Mouse (Mus musculus) thymus, postnatal 36 days (tissue): ENCODE measurements around the gene Ankrd13b.

Experiments used
- DNase-seq, 2 experiments: peaks; one replicate each; pipeline ENCODE4 v3.0.0; 2022; ENCODE audit warnings: mixed read lengths in 2 of 2

Ankrd13b gene

DNA sequence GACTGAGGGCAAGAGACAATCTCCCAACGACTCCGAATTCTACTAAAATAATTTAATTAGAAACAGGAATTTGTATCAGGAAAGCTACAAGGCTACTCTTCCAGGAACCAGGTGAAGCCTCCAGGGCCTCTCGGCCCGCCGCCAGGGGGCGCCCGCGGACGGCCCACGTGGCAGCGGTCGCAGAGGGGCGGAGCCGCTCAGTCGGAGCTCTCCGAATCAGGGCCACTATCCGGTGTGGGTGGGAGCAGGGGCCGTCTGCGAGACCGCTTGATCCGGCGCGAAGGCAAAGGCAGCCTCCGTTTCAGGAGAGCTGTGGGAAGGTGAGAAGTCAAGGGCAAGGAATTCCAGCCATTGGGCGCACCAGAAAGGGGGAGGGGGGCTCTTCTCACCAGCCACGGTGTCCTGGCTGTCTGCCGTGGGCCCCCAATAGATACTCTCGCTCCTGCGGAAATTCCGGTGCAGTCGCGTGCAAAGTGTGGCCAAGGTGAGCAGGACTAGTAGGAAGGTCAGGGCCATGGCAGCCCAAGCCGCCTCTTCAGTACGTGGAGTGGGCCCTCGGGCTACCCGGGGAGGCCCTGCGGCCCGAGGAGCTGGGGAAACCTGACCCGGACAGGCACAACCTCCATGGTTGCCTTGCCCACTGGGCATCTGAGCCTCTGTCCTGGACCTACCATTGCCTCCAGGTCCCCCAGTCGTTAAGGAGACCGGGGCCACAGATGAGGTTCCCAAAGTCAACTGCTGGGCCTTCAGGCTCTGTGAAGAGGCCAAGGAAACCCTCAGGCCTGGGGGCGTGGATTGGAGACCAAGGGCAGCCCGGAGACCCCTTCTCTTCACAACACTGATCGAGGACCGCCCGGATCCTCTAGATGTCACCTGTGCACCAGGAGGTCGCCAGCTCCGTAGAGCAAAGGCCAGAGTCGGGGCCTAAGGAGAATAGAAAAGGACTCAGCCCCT is 18.9 kb upstream of the Ankrd13b start:
- DNase-seq: peak; percentile 86 to 89

DNA sequence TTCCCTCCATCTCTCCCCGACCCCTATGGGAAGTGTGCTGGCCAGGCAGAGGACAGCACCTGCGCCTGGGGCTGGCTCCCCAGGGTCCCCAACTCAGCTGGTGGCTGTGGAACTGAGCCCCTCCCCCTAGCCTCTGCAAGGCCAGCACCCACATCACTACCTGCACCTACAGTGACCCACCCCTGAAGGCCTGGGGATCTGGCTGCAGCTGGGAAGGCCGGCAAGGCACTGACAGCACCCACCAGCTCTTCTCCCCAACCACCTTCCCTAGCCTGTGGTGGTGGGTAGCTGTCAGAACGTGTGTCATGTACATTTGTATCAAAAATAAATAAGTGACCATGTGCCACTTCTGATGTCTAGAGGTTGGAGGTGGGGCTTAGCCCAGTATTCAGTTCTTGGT is 17.9 kb upstream of the Ankrd13b start:
- DNase-seq: no peak

DNA sequence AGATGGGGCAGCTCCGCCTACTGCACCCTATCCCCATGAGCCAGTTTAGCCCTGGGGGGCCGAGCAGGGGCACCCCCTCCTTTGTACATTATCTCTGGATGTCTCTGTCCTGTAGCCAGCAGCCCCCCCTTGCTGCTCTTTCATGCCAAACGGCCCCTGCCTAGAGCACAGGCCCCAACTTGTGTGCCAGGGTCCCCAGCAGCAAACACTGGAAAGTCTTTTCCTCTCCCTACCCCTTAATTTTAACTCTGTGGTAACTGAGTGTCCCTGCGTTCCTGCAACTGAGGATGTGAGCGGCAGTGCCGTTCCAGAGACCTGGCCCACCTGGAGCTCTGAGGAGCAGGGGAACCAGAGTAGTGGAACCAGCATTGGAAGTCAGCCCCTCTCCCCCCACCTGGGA is 17.5 kb upstream of the Ankrd13b start:
- DNase-seq: peak in 1 of 2 experiments; percentile 17

DNA sequence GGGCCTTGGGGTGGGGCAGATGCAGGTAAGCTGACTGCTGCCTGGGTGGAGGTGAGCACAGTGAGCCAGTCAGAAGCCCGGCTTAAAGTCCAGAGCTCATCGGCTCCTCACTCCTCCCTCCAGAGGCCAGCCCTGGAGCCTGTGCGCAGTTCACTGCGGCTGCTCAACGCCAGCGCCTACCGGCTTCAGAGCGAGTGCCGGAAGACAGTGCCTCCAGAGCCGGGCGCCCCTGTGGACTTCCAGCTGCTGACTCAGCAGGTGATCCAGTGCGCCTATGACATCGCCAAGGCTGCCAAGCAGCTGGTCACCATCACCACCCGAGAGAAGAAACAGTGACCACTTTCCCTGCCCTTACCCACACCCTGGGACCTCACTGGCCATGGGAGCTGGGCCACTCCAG is 16.8 kb upstream of the Ankrd13b start:
- peak in 1 of 2 experiments; percentile 27 for DNase-seq

DNA sequence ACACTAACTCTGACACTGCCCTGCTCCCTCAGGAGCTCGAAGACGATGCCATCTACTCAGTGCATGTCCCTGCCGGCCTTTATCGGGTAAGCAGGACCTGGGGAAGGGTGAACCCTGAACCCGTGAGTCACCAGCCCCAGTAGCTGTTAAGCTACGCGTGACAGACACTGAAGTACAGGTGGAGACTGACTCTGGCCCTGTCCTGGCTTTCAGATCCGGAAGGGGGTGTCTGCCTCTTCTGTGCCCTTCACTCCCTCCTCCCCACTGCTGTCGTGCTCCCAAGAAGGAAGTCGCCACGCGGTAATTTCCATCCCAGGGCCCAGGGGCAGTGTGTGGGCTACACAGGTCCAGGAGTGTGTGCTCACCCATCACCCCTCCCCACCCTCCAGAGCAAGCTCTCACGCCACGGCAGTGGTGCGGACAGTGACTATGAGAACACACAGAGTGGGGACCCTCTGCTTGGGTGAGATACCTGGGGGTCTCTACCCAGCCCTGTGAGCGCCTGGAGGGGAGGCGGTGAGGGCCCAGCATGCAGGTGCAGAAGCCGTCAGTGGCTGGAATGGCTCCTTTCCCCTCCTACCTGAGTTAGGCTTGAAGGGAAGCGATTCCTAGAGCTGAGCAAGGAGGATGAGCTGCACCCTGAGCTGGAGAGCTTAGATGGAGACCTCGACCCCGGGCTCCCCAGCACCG is 16.0 kb upstream of the Ankrd13b start:
- peak in 1 of 2 experiments; percentile 20 for DNase-seq

DNA sequence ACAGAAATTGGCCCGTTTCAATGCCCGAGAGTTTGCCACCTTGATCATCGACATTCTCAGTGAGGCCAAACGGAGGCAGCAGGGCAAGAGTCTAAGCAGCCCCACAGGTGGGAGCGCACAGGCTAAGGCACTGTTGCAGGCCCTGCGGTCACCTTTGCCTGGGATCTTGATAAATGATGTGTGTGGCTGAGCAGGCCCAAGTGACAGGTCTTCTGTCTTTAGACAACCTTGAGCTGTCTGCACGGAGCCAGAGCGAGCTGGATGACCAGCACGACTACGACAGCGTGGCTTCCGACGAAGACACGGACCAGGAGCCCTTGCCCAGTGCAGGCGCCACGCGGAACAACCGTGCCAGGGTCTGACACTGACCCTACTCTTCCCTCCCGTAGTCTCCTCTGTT is 14.9 kb upstream of the Ankrd13b start:
- DNase-seq: no peak

DNA sequence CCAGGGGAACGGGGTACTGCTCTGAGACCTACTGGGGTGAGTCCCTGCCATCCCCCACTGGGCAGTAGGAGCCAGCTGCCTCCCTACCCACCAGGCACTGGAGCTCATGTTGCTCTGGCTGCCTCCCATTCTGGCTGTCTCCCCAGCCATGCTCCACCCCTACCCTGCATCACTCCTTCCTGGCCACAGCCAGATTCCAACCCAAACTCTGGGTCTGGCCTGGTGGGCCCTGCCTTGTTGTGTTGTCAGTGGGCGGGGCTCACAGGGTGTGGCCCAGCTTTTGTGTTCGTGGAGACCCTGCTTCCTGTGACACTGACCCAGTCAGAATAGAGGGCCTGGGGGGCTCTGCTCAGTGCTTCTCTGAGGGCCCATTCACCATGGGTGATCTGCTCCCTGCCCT is 14.0 kb upstream of the Ankrd13b start:
- no peak for DNase-seq

DNA sequence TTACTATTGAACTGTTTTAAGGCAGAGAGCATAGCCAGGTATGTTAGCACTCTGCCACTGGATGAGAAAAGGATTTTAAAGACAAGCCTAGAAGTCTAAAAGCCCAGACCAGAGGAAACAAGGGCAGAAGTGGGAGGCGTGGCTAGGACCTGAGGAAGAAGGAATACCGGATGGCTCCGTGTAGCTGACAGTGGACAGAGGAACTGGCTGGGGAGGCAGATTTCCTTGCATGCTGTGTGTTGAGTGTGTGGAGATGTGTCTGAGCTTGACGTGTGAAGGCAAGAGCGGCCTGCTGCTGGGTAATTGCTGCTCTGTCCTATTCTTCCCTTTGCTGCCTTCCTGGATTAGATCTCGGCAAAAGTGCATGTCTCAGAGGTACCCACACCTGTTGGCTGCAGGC is 13.0 kb upstream of the Ankrd13b start:
- no peak for DNase-seq

DNA sequence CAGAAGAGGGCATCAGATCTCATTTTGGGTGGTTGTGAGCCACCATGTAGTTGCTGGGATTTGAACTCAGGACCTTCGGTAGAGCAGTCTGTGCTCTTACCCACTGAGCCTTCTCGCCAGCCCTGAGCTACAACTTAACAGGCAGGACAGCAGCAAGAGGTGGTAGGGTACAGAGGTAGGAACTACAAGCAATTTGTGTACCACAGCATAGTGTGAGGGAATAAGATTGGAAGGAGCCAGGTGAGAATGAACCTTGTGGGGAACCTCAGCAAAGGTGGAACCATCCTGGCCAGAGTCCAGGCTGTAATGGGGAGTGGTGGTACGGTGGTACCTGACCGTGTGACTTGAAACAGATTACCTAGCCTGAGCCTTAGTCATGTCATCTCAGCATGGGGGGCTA is 12.5 kb upstream of the Ankrd13b start:
- DNase-seq: no peak

DNA sequence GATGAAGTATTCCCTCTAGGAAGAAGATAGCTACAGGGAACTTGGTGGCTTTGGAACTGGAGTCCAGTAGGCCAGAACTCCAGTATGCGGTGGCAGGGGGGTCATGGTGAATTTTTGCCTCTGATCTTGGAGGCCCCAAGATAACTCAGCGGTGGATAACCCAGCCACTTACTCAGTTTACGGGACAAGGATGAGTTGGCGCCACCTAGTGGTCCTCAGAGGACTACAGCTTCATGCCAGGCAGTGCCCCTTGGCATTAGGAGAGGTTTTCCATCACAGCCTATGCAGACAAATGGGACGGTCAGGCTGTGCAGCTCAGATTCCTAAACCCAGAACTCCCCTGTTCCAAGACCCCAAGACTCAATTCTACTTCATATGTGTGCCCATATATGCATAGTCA is 11.9 kb upstream of the Ankrd13b start:
- DNase-seq: peak; percentile 69 to 75

DNA sequence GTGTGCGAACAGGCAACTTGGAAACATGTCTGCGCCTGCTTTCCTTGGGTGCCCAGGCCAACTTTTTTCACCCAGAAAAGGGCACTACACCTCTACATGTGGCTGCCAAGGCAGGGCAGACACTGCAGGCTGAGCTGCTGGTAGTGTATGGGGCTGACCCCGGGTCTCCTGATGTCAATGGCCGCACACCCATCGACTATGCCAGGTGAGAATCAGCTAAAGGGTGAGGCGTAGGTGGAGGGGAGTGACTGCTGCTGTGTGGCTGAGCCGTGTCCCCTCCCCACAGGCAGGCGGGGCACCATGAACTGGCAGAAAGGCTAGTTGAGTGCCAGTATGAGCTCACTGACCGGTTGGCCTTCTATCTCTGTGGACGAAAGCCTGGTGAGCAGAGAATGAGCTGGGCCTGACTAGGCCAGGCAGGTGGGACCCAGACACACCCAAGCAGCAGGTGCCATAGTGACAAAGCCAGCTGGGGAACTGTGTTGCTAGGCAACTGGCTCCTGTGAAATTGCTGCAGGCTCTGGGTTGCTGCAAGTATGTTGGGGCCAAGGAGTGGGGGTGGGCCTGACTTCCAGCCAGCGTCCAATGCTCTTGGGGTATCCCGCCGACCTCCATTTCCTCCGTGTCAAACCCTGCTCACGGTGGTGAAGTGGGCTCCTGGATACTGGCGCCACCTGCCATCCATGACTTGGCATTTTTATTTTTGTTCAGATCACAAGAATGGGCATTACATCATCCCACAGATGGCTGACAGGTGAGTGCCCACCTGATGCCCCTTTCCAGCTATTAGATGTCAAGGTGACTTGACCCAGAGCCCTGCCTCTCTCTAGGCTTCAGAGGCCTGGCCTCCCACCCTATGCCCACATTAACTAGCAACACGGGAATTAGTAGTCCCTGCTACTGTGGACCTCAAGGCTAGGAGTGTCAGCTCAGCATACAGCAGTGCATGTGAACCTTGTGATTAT is 11.2 kb upstream of the Ankrd13b start:
- DNase-seq: no peak

DNA sequence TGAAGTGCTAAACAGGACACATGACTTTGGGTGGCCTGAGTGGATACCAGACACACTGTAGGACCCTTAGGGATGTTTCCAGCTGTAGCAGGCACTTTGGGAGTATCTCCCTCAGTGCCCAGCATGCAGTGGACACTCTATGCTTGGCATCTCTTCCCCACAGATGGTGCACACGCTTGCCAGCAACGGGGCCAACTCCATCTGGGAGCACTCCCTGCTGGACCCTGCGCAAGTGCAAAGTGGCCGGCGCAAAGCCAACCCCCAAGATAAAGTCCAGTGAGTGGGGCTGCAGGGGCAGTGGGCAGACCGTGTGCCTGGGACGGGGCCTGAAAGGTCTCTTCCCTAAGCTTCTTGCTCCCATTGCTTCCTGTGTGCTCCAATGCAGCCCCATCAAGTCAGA is 9.9 kb upstream of the Ankrd13b start:
- no peak for DNase-seq

DNA sequence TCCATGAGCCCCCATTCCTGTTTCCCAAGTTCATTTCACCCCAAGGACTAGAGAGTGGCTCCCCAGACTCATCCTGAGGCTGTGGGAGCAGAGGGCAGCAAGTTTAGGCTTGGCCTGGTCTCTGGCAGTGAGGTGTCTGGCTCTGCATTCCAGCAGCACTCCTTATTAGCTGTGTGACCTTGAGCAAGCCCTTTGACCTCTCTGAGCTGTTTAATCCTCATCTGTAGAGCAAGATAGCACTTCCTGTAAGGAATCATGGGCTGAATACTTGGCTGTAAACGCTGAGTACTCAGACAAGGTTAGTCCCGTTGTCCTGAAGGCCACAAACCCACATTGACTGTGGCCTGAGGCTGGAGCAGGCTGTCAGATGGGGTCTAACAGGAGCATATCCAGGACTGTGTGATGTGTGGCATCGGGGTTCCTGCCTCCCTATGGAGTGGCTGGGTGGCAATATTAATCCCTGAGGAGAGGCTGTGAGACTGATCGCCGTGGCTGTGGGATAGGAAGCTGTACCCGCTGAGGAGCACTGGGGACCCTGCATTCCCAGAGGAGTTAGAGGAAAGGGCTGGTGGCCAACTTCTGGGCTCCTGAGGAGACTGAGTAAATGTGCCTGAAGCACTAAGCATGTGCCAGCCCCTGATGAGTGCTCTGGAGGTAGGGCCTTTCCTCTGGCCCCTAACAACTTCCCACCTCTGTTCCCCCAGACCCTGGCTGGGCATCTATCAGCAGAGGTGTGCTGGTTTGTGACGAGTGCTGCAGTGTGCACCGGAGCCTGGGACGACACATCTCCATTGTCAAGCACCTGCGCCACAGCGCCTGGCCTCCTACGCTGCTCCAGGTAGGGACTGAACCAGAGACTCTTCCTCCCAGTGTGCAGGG is 9.0 kb upstream of the Ankrd13b start:
- DNase-seq: no peak

DNA sequence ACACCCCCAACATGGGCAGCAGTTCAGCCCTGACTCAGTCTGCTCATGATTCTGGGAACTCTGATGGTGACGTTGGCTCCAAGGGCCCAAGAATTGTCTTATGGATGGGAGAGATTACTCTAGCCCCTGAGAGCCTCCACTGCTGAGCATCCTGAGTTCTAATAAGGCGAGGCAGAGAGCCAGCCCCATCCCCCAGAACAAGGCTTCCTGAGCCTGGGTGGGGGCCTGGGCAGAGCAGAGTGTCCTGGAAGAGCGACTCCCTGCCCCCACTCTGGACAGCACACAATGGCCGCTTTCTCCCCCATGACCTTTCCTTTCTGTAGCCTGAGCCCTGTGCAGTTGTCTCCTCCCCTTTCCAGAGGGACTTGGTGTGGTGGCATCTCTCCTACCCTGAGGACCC is 8.4 kb upstream of the Ankrd13b start:
- DNase-seq: no peak

DNA sequence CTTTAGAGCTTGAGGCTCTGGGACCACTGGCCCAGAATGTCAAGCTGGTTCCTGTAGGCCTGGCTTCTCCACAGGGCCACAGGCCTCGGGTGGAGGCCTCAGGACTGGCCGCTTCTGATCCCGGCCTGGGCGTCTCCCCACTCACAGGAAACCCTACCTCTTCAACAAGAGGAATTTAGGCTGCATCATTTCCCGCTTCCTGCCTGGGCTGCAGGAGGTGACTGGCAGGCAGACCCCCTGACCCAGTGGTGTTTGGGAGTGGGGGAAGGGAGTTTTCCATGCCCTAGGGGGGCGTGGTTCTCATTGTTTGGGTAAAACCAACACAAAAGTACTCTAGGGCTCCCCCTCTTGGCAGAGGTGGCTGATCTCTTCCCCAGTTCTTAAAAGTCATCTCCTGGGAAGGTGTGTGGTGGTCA is 7.9 kb upstream of the Ankrd13b start:
- DNase-seq: peak; percentile 59 to 62

DNA sequence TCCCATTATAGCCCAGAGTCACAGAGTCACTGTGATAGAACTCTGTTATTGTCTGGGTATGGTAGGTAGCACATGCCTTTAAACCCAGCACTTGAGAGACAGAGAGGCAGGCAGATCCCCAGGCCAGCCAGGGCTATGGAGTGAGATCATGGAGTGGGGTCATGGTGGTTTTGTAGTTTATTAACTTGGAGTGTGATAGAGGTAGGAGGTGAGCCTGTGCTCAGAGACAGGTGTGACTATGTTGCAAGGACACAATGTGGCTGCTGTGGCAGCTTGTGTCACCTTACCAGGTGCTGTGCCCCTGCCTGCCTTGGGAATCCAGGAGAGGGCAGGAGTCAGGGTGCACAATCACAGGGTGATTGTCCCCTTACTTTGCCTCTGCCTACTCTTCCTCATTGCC is 6.0 kb upstream of the Ankrd13b start:
- DNase-seq: no peak

DNA sequence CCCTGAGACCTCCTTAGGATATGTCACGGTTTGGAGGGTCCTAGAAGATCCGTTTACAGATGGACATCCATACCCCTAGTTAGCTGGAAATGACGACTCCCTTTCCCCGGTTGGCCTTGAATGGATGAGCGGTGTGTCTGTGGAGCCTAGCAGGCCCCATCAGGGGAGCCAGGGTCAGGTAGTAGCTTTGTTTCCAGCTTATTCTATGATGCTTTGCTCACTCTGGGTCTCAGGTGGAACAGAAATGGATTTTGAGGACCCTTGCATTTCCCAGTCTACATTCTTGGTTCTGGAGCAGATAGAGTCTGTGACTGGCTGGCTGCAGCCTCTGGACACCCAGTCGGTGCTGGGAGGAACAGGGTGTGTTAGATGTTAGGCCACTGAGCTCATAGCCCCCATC is 5.3 kb upstream of the Ankrd13b start:
- no peak for DNase-seq

DNA sequence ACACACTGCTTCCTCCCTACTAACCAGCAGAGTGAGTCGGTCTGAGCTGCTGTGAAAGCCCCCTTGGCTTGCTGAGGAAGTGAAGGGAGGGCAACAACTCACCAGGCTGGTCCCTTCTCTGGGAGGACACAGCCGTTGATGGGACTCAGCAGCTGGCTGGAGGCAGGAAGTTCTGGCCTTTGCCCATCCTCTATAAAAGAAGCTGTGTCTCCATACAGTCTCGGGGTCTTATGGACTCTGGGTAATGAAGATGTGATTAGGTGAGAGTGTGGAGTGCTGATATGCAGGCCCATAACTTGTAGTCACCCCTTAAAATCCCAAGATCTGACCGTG is 4.8 kb upstream of the Ankrd13b start:
- no peak for DNase-seq

DNA sequence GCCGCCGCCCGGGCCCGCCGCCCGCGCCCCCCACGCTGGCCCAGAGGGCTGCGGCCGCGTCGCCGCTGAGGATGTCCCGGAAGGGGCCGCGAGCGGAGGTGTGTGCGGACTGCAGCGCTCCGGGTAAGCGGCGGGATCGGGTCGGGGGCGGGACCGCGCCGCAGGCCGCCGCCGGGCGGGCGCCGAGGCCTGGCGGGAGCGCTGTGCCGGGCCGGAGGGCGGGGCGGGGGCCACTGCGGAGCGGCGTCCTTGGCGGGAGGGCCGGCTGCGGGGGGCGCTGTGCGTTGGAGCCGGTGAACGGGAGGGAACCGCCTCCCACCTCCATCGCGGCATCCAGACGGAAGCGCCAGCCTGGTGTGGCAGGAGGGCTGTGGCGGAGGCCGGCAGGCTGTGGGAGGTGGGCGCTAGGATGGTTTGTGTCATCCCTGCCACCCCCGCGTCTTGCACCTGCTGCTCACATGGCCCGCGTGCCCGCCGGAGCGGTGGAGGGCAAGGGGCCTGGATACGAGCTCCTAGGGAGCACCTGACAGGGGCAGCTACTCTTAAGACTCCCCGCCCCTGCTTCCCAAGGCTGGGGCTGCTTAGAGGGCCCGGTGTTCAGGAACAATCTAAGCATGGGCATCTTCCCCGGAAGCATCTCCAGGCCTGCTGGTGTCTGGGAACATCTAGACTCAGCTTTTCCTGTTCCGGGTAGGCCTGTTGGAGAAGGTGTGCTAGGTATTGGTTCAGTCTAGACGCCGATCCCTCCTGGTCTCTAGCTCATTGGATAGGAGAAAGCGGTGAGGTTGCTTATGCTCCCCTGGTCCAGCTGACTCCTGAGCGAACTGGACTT is 4.2 kb upstream of the Ankrd13b start, which contains the start of gene Git1:
Git1 (plus strand) TSS at position 51 of the 832 bp plus-strand sequence.
- peak; percentile 54 to 70 for DNase-seq

DNA sequence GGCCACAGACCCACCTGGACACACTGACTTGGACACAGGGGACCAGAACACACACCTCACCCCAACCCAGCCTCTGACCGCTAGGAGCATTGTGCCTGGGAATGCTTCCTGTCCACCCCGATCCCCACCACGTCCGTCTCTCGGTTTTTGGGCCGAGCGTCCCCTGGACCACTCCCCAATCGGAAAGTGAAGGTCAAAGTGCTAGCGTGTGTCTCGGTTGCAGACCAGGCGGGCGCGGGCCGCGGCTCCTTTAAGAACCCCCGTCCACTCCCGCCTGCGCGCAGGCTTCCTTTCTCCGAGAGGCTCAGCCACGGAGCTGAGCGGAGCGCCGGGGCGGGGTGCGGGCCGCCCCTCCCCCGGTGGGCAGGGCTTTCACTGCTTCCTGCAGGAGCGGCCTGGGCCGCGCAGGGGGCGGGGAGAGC is 3.4 kb upstream of the Ankrd13b start:
- DNase-seq: peak; percentile 92 to 95

DNA sequence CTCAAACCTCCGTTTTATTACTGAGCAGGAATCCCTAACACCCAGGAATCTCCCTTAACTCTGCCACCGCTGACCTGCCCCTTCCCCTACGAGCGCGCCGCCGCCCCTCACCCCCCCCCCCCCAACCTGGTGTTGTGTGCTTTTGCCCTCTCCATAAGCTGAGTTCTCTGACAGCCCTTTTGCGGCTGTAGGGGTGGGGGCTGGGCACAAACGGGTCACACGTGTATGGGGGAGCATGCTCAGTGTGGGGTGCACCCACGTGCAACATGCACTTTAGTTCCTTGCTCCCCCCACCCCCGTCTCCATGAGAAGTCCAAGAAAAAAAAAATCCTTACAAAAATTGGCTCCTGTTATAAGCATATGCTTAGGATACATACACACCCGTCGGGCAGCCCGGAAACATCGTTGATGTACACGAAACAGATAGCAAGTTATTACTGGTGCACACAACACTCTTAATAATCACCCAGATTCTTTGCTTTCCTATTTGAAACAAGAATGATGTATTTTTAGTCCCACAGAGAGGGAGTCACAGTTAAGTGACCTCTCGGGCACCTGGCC is 2.9 kb upstream of the Ankrd13b start:
- DNase-seq: peak; percentile 60 to 75
